Mouse (Mus musculus) MEL (cell line): Measurements from ENCODE around the gene Dnah17. TPM values are rescaled to one million over a fixed set of nuclear protein-coding genes. Genes with fewer than 3 reads are reported as not detected.

Experiments
- DNase-seq: peaks from one replicate; pipeline ENCODE4 v3.0.0; 2011; ENCODE audit warnings: low read depth, low spot score
- H3K27ac ChIP-seq: 2 replicates; pipeline ENCODE4 v1.5.1; 2012; ENCODE audit warnings: low read depth, mild to moderate bottlenecking, control low read depth, low read length, moderate library complexity; ENCODE audit not compliant: control insufficient read depth
- H3K27me3 ChIP-seq, 2 experiments: fragments of 150-350 bp in 1 of 2; sonication (generic) in 1 of 2; 2 replicates each; pipeline ENCODE4 v1.6.1; 2012; ENCODE audit warnings: low read length in 2 of 2, mild to moderate bottlenecking in 2 of 2, improper control_type of control experiment in 1 of 2, moderate library complexity in 1 of 2; ENCODE audit not compliant: insufficient read depth in 2 of 2, control insufficient read depth in 1 of 2
- H3K36me3 ChIP-seq, 2 experiments: 2 replicates each; pipeline ENCODE4 v1.6.1; 2012 to 2014; ENCODE audit warnings: low read length in 2 of 2, improper control_type of control experiment in 1 of 2, inconsistent platforms in 1 of 2, mild to moderate bottlenecking in 1 of 2; ENCODE audit not compliant: insufficient read depth in 2 of 2, control insufficient read depth in 1 of 2
- H3K4me1 ChIP-seq, 2 experiments: fragments of 150-350 bp in 1 of 2; sonication (generic) in 1 of 2; 2 replicates each; pipeline ENCODE4 v1.6.1; 2012; ENCODE audit warnings: low read length in 2 of 2, improper control_type of control experiment in 1 of 2, mild to moderate bottlenecking in 1 of 2; ENCODE audit not compliant: insufficient read depth in 2 of 2, control insufficient read depth in 1 of 2
- H3K4me3 ChIP-seq, 2 experiments: fragments of 150-350 bp in 1 of 2; sonication (generic) in 1 of 2; 2 replicates each; pipeline ENCODE4 v1.5.1; 2012; ENCODE audit warnings: low read depth in 2 of 2, low read length in 2 of 2, mild to moderate bottlenecking in 2 of 2, moderate library complexity in 2 of 2, control low read depth in 1 of 2, improper control_type of control experiment in 1 of 2; ENCODE audit not compliant: control insufficient read depth in 1 of 2, insufficient read depth in 1 of 2
- H3K79me2 ChIP-seq: 2 replicates; pipeline ENCODE4 v1.6.1; 2012; ENCODE audit warnings: mild to moderate bottlenecking, low read length, moderate library complexity; ENCODE audit not compliant: control insufficient read depth, poor library complexity, insufficient read depth
- H3K9ac ChIP-seq: 2 replicates; pipeline ENCODE4 v1.6.1; 2012; ENCODE audit warnings: low read depth, mild to moderate bottlenecking, control low read depth, low read length, moderate library complexity; ENCODE audit not compliant: control insufficient read depth, poor library complexity, severe bottlenecking
- H3K9me3 ChIP-seq: fragments of 150-350 bp; sonication (generic); replicated peaks from 2 replicates; pipeline ENCODE4 v1.6.1; 2012; ENCODE audit warnings: mild to moderate bottlenecking, low read length, improper control_type of control experiment, moderate library complexity; ENCODE audit not compliant: insufficient read depth
- BHLHE40 ChIP-seq: IDR thresholded peaks from 2 replicates; pipeline ENCODE4 v1.6.1; 2012; ENCODE audit warnings: low read depth, mild to moderate bottlenecking, inconsistent platforms, low read length, improper control_type of control experiment, borderline replicate concordance
- CHD1 ChIP-seq: IDR thresholded peaks from 2 replicates; pipeline ENCODE4 v1.6.1; 2012; ENCODE audit warnings: low read depth, mild to moderate bottlenecking, inconsistent platforms, low read length, improper control_type of control experiment
- CHD2 ChIP-seq: IDR thresholded peaks from 2 replicates; pipeline ENCODE4 v1.6.1; 2011; ENCODE audit warnings: low read length, improper control_type of control experiment
- CTCF ChIP-seq, 3 experiments: IDR thresholded peaks in 2 of 3; conservative IDR thresholded peaks in 1 of 3; 2 replicates each; pipeline ENCODE4 v1.5.1; 2011 to 2012; ENCODE audit warnings: low read length in 3 of 3, low read depth in 2 of 3, mild to moderate bottlenecking in 2 of 3, improper control_type of control experiment in 1 of 3, inconsistent platforms in 1 of 3, mixed read lengths in 1 of 3, moderate library complexity in 1 of 3; ENCODE audit not compliant: control insufficient read depth in 1 of 3, insufficient read depth in 1 of 3, poor library complexity in 1 of 3, severe bottlenecking in 1 of 3
- E2F4 ChIP-seq: IDR thresholded peaks from 2 replicates; pipeline ENCODE4 v1.6.1; 2011; ENCODE audit warnings: low read depth, low read length, improper control_type of control experiment, borderline replicate concordance
- ELF1 ChIP-seq: IDR thresholded peaks from 2 replicates; pipeline ENCODE4 v1.6.1; 2014; ENCODE audit warnings: low read depth, mild to moderate bottlenecking, inconsistent platforms, low read length, improper control_type of control experiment, moderate library complexity
- HCFC1 ChIP-seq: IDR thresholded peaks from 2 replicates; pipeline ENCODE4 v1.6.1; 2012; ENCODE audit warnings: low read depth, mild to moderate bottlenecking, inconsistent platforms, low read length, improper control_type of control experiment, moderate library complexity
- JUND ChIP-seq: IDR thresholded peaks from 2 replicates; pipeline ENCODE4 v1.6.1; 2011; ENCODE audit warnings: low read depth, mild to moderate bottlenecking, improper control_type of control experiment, low read length
- KAT2A ChIP-seq: conservative IDR thresholded peaks from 2 replicates; pipeline ENCODE4 v1.6.1; 2012; ENCODE audit warnings: low read depth, low read length, improper control_type of control experiment, inconsistent platforms
- MAFK ChIP-seq: IDR thresholded peaks from 2 replicates; pipeline ENCODE4 v1.6.1; 2011; ENCODE audit warnings: low read depth, mild to moderate bottlenecking, low read length, improper control_type of control experiment, borderline replicate concordance
- MAX ChIP-seq: IDR thresholded peaks from 2 replicates; pipeline ENCODE4 v1.6.1; 2011; ENCODE audit warnings: low read length, improper control_type of control experiment
- MXI1 ChIP-seq: IDR thresholded peaks from 2 replicates; pipeline ENCODE4 v1.6.1; 2011; ENCODE audit warnings: mild to moderate bottlenecking, low read depth, low read length, improper control_type of control experiment
- MYB ChIP-seq: IDR thresholded peaks from 2 replicates; pipeline ENCODE4 v1.6.1; 2011; ENCODE audit warnings: mild to moderate bottlenecking, low read depth, low read length, improper control_type of control experiment
- MYC ChIP-seq: IDR thresholded peaks from 2 replicates; pipeline ENCODE4 v1.6.1; 2011; ENCODE audit warnings: low read depth, mild to moderate bottlenecking, low read length, improper control_type of control experiment, moderate library complexity
- NELFE ChIP-seq: IDR thresholded peaks from 2 replicates; pipeline ENCODE4 v1.6.1; 2011; ENCODE audit warnings: low read depth, low read length, improper control_type of control experiment
- POLR2A ChIP-seq, 2 experiments: IDR thresholded peaks; 2 replicates each; pipeline ENCODE4 v1.6.1; 2011 to 2012; ENCODE audit warnings: low read length in 2 of 2, mild to moderate bottlenecking in 2 of 2, control low read depth in 1 of 2, improper control_type of control experiment in 1 of 2, low read depth in 1 of 2, moderate library complexity in 1 of 2; ENCODE audit not compliant: control insufficient read depth in 1 of 2, insufficient read depth in 1 of 2, poor library complexity in 1 of 2
- POLR2AphosphoS5 ChIP-seq: IDR thresholded peaks from 2 replicates; pipeline ENCODE4 v1.6.1; 2012; ENCODE audit warnings: low read depth, borderline replicate concordance, mild to moderate bottlenecking, inconsistent platforms, low read length, moderate library complexity, mixed read lengths
- RCOR1 ChIP-seq: IDR thresholded peaks from 2 replicates; pipeline ENCODE4 v1.6.1; 2012; ENCODE audit warnings: low read depth, mild to moderate bottlenecking, inconsistent platforms, low read length, improper control_type of control experiment
- SMC3 ChIP-seq: IDR thresholded peaks from 2 replicates; pipeline ENCODE4 v1.6.1; 2011; ENCODE audit warnings: low read depth, low read length, improper control_type of control experiment
- TBP ChIP-seq: IDR thresholded peaks from 2 replicates; pipeline ENCODE4 v1.8.0; 2011; ENCODE audit warnings: low read depth, low read length, improper control_type of control experiment
- USF1 ChIP-seq: IDR thresholded peaks from 2 replicates; pipeline ENCODE4 v1.6.1; 2014; ENCODE audit warnings: low read depth, mild to moderate bottlenecking, inconsistent platforms, low read length, improper control_type of control experiment, moderate library complexity
- USF2 ChIP-seq, 2 experiments: IDR thresholded peaks; 2 replicates each; pipeline ENCODE4 v1.6.1; 2011 to 2012; ENCODE audit warnings: improper control_type of control experiment in 2 of 2, low read length in 2 of 2, borderline replicate concordance in 1 of 2, inconsistent platforms in 1 of 2, low read depth in 1 of 2, mild to moderate bottlenecking in 1 of 2; ENCODE audit not compliant: insufficient read depth in 1 of 2
- ZC3H11A ChIP-seq: IDR thresholded peaks from 2 replicates; pipeline ENCODE4 v1.6.1; 2012; ENCODE audit warnings: low read depth, mild to moderate bottlenecking, inconsistent platforms, low read length, improper control_type of control experiment
- ZKSCAN1 ChIP-seq: IDR thresholded peaks from 2 replicates; pipeline ENCODE4 v1.6.1; 2012; ENCODE audit warnings: low read depth, mild to moderate bottlenecking, inconsistent platforms, low read length, improper control_type of control experiment, moderate library complexity
- polyA plus RNA-seq, 2 experiments: library from polyadenylated mRNA; stranded (reverse) in 1 of 2; unstranded in 1 of 2; fragments of >175 nt in 1 of 2; fragments of >200 nt in 1 of 2; gene quantifications; 2 replicates each; pipeline versions ENCODE4 v1.2.1 to v1.2.4; 2012; ENCODE audit warnings: low replicate concordance in 2 of 2, low read depth in 1 of 2; ENCODE audit not compliant: insufficient read length in 2 of 2, insufficient read depth in 1 of 2, missing spikeins in 1 of 2
- total RNA-seq: library from RNA; depleted of rRNA; stranded (reverse); fragments of 300-350 nt; gene quantifications from 2 replicates; pipeline ENCODE4 v1.2.3, GENCODE M21; 2012

The Dnah17 gene
- total and polyA plus RNA-seq, 3 experiments, result 0.04 to 0.21 TPM; not detected in 1

DNA sequence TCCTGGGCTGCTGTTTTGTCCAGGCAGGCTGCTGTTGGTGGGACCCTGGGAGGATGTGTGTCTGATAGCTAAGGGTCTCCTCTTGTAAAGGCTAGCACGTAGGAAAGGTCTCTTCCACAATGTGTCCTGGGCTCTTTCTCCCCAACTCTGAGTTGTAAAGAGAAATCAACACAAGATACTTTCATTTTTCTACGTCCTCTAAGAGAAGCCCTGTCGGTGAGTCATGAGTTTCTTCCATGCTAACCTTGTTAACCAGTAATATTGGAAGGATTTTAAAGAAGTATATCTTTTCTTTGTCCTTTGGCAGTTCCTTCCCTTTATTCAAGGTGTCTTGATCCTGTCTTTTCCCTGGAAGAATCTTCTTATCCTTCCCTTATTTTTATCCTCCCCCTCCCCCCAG, 134.8 kb downstream of the Dnah17 start:
- no peak overlapping the region for H3K27ac ChIP-seq
- no peak overlapping the region for H3K9ac ChIP-seq
- H3K36me3 ChIP-seq, result peaks cover 0 to 23% of the 10 kb centered on the region in 2 experiments
- no peak overlapping the region for H3K4me3 ChIP-seq
- TF ChIP-seq HCFC1 (no peak), ZKSCAN1 (no peak), CTCF (IDR thresholded peaks at IDR 0.05 in 2 of 3, conservative IDR thresholded peaks at IDR 0.05 in 1 of 3; ENCODE audit: control insufficient read depth in 1 of 3, insufficient read depth in 1 of 3, low read depth in 2 of 3, low read length in 3 of 3, poor library complexity in 1 of 3, severe bottlenecking in 1 of 3) (no peak), POLR2AphosphoS5 (no peak), SMC3 (no peak), MAFK (no peak), MXI1 (no peak), CHD1 (no peak), MYB (no peak), ZC3H11A (no peak), NELFE (no peak), ELF1 (no peak)
- H3K9me3 ChIP-seq, result no peaks in the 10 kb centered on the region
- peaks cover 58% of the 10 kb centered on the region for H3K79me2 ChIP-seq
- H3K27me3 ChIP-seq, result no peaks in the 10 kb centered on the region
- H3K4me1 ChIP-seq, result peaks cover 3 to 33% of the 10 kb centered on the region in 2 experiments
- no peak for DNase-seq

- no peak for DNase-seq
- H3K27ac ChIP-seq, result no peak overlapping the region
- no peaks in the 10 kb centered on the region for H3K9me3 ChIP-seq
- H3K4me3 ChIP-seq, result no peak overlapping the region
- H3K27me3 ChIP-seq, result no peaks in the 10 kb centered on the region
- TF ChIP-seq MXI1 (no peak), POLR2A (IDR thresholded peaks at IDR 0.05; ENCODE audit: control insufficient read depth in 1 of 2, insufficient read depth in 1 of 2, low read depth in 1 of 2, low read length in 2 of 2, poor library complexity in 1 of 2) (0 out of 4 replicates have a peak, but pooled peaks of 1 of the 2 experiments have one; percentile 20), KAT2A (no peak)
- peaks cover 0 to 21% of the 10 kb centered on the region in 2 experiments for H3K36me3 ChIP-seq
- H3K9ac ChIP-seq, result no peak overlapping the region
- H3K4me1 ChIP-seq, result peaks cover 3 to 34% of the 10 kb centered on the region in 2 experiments
- H3K79me2 ChIP-seq, result peaks cover 62% of the 10 kb centered on the region
Observed at GRCm38 (mm10) chr11:117995255-117995654, 135.2 kb downstream of the Dnah17 start.

- no peaks in the 10 kb centered on the region for H3K9me3 ChIP-seq
- peaks cover 0 to 29% of the 10 kb centered on the region in 2 experiments for H3K36me3 ChIP-seq
- no peak for DNase-seq
- peaks cover 70% of the 10 kb centered on the region for H3K79me2 ChIP-seq
- H3K27ac ChIP-seq, result no peak overlapping the region
- no peaks in the 10 kb centered on the region for H3K27me3 ChIP-seq
- H3K4me3 ChIP-seq, result no peak overlapping the region
- H3K9ac ChIP-seq, result peak overlapping the region; percentile 5; the same call in 1 of the 2 replicates
- peaks cover 8 to 41% of the 10 kb centered on the region in 2 experiments for H3K4me1 ChIP-seq
- TF ChIP-seq JUND, result no peak
- no peak for TF ChIP-seq ZKSCAN1
- TF ChIP-seq MXI1, result no peak
- no peak for TF ChIP-seq MYC
- TF ChIP-seq USF1, result no peak
- TF ChIP-seq TBP, result no peak
- no peak for TF ChIP-seq RCOR1
- no peak for TF ChIP-seq E2F4
- TF ChIP-seq ELF1, result no peak
- no peak for TF ChIP-seq CHD2
- TF ChIP-seq MAX, result no peak
- no peak for TF ChIP-seq CTCF (IDR thresholded peaks at IDR 0.05 in 2 of 3, conservative IDR thresholded peaks at IDR 0.05 in 1 of 3; ENCODE audit: control insufficient read depth in 1 of 3, insufficient read depth in 1 of 3, low read depth in 2 of 3, low read length in 3 of 3, poor library complexity in 1 of 3, severe bottlenecking in 1 of 3)
- no peak for TF ChIP-seq SMC3
- TF ChIP-seq USF2 (IDR thresholded peaks at IDR 0.05; ENCODE audit: borderline replicate concordance in 1 of 2, insufficient read depth in 1 of 2, low read depth in 1 of 2, low read length in 2 of 2), result no peak
- TF ChIP-seq MAFK, result no peak
- TF ChIP-seq BHLHE40, result no peak
Observed at GRCm38 (mm10) chr11:117994250-117995057, 136.0 kb downstream of the Dnah17 start.
